Mouse (Mus musculus) cerebellum, adult 9-11 months (tissue): ENCODE measurements at regions not wholly inside any gene's neighbourhood (a gene's known extent, or its start where the extent isn't known, plus 50 kb on each side); places are given as distances from the start of the nearest gene placed in this dataset.

Source experiments
- DNase-seq: peaks from one replicate; pipeline ENCODE4 v3.0.0; 2022

DNA sequence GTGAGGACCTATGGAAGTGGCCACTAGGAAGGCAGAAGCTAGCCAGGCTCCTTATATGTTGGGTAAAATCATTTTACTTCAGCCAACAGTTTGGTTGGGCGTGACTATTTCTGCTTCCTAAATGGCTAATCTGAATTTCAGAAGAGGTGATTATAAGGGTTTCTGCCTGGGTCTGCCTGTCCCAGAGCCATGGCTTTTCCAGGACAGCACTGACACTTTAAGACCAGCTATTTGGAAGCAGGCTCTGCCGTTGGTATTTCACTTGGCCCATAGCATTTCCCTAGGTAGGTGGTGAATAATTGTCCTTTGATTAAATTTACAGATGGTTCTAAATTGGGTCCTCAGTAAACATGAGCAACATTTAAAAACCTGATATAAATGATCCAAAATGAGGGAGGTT is 240.3 kb downstream of the Plpp3 start:
- no peak for DNase-seq

DNA sequence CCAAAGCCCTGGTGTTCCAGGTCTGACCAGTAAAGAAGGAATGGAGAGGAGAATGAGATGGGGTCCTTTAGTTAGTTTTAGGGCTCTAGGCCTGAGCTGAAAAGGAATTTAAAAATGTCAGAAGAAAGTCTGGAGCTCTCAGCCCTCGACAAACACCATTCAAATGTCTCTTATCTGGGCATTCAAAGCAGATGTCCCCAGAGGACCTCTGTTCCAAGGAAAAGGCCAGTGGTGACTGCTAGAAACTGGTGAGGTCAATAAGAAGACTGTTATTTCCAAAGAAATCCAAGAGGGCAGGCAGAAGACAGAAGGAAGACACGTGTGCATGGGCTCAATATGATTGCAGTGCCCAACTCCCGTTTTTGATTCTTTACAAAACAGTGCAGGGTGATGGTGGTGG is 244.9 kb downstream of the Plpp3 start:
- no peak for DNase-seq

DNA sequence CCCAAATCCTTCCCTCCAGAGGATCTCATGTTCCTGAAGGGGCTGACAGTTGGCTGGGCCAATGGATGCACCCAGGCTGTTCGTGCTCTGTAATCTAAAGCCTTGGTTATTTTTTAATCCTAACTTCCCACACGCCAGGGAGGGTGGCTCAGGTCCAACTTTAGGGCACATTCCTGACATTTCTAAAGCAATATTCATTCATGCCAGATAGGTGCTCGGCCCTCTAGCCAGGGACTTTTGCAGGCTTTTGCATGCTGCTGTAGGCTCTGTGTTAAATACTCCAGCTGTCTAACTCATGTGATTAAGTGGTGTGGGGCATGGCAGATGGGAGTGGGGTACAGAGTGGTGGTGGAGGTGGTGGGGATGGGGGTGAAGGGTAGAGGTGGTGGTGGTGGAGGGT is 246.0 kb downstream of the Plpp3 start:
- DNase-seq = no peak

DNA sequence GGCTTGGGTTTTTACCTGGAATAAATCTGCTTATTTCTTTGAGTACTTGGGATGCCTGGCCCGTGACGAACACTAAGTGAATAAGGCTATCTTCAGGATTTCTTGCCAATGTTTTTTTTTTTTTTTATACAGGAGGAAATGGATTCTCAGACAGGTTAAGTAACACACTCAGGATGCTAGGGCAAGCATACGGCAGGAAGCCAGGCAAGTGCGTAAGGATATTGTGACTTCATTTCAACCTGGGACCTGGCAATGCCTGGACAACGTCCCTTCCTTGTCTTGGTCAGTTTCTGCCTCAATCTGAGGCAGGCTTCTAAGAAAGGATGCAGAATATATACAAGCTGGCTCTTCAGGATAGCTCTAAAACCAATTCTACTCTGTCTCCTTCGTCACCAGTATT is 246.5 kb downstream of the Plpp3 start:
- no peak for DNase-seq

DNA sequence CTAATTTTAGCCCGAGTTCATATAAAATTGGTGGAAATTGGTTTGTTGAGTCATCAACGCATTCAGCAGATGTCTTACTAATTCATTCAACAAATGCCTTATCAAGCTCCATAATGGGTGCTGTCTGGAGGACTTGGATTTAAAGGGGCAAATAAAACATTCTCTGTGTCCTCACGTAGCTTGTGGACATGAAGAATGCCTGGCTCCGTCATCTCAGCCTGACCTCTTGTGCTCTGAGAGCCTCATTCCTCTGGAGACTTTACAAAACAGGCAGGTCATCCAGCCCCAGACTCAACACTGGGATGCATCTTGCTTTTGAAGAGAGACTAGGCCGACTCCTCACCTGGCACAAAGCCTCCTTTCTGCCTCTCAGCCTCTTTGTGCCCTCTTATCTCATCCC is 248.6 kb downstream of the Plpp3 start:
- no peak for DNase-seq

DNA sequence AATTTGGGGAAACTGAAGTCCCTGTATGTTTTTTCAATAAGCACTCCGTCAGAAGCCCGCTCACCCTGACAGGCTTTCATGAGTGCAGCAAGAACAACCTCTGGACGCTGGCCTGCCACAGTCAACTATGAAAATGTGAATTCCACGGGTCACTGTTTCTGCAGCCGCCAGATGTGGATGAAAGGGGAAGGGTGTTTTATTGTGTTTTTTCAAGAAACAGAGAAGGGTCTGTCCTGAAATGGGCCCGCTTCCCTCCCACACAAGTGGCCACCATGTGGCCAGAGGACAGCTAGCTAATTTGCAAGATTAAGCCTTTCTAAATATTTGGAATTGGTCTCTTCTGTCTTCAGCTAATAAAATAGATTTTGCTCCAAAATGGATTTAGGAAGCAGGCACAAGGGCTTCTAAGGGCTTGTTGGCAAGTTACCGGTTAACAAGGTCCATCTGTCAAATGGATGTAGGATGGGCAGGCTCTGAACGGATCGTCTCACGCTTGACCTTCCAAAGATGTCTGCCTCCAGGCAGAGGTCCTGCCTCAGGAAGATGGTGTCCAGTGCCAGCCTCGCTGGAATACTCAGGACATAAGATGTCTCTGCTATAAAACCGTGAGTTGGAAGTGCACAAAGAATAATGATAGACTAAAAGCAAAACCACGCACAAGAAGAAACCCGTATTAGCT is 249.8 kb downstream of the Plpp3 start:
- no peak for DNase-seq

DNA sequence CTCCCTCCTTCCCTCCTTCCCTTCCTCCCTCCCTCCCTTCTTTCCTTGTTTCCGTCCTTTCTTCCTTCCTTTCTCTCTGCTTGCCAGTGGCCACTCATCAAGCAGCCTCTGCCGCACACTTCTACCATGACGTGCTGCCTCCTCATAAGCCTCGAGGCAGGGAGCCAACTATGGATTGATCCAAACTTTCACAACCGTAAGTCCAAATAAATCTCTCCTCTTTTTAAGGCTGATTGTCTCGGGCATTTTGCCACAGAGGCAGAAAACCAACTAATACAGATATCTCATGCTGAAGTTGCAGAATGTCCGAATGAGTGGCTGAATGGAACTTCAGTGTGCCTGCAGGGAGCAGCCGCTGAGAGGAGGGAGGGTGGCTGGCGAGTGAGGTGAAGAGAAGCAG is 251.7 kb downstream of the Plpp3 start:
- no peak for DNase-seq

DNA sequence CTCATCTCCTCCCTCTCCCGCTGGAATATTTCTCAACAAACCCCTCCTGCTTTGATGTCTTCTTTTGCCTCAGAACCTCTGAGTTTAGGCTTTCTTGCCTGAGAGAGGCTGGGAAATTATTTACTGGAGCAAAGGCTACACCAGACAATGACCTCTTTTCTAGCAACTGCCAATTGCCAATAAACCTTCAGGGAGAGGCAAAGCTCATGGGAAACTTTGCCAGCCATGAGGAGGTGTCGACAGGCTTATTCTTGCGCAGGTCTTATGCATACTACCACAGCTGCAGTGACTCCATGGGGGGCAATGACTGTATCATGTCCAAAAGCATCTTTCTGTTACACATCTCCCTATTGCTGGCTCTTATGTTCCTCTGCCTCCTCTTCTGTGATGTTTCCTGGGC is 260.0 kb downstream of the Plpp3 start:
- no peak for DNase-seq

DNA sequence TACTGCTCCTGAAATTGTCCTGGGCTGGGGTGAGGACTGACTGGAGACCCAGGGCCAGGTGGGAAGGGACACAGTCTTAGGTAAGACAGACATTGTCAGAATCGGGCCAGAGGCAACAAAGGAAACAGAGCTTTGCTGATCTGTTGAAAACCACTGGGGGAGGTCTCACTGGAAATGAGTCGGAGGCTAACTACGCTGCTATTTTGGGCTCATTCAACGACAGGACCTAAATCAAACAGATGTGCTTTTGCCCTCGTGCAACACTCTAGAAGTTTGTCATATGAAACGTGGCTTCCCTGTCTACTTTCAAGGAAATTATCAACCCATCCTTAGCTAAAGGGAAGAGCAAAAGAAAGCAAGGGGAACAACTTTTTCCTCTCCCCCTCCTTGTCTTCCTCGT is 265.3 kb downstream of the Plpp3 start:
- DNase-seq = no peak

DNA sequence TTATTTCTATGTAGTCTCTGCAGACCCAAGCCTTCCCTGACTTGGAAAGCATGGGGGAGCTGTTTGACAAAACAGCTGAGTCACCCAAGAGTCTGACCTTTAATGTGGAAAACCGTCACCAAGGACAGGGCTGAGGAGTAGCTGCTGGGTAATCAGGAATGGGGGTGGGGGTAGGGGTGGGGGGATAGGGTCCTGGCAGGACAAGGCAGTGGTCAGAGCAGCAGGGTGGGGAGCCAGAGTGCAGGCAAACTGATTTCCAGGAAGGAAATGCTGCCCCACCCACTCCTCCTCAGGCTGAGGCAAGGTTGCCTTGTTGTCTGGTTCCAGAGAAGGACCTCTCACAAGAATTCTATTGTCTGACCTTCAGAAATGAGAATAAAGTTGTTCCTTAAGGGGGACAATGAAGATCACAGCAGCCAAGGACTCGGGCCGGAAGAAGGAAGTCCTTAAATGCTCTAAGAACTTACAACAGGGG is 266.6 kb downstream of the Plpp3 start:
- no peak for DNase-seq

DNA sequence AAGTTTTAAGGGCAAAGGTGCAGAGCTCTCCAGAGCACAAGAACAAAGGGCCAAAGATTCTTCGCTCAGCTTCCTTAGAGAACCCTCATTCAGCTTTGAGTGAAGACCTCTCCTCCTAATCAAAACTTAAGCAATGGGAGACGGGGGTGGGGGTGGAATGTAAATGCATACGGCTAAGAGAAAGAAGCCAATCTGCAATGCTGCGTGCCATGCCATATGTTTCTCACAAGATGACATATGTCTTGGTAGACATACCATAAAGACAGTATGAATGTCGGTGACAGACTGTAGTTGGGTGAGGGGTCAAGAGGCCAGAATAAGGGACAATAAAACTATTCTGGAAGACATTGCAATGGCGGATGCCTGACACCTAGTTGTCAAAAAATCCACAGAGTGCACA is 267.9 kb downstream of the Plpp3 start:
- DNase-seq = no peak

DNA sequence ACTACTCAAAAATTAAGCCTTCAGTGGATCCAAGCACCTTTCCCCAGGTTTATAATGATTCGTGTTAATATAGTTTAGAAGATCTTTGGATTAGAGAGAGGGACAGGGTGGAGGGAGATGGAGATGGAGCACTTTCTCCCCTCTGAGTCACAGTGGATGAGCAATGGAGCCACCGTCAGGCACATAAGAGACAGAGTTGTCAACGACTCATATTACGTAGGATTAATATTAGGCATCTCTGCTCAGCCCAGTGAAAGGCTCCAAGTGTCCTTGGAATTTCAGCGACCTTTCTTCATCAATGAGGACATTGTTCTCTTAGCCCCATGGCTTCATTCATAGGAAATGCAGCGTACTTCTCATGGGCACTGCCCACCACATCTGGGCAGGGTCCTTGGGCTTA is 270.4 kb downstream of the Plpp3 start:
- DNase-seq = no peak

DNA sequence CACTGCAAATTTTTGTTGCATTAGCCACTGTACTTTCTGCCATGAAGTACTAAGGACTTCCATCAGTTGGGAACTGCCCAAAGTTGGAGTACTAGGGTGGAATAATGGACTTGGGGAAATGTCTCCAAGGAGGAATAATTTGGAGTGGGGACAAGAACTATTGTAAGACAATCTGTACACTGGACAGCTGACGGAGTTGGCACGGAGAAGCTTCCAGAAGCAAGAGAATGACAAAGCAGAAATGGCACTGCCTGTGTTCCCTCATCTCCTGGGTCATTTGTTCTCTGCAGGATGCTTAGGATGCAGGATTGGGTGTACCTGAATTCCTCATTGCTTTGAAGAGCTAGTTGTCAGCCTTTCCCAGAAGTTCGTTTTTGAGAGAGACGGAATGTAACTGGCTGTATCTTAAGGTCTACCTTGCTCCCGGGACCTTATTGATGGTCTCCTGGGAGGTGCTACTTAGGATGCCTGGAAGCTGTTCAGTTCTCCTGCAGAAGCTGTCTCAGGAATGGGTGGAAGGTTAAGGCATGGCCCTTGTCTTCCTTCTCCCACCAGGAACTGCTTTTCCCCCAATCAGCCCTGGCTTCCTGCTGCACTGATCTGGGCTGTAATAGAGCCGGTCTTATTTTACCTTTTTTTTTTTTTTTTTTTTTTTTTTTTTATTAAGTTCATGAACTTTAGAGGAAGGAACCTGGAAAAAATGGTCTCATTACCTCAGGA is 272.4 kb downstream of the Plpp3 start:
- no peak for DNase-seq

DNA sequence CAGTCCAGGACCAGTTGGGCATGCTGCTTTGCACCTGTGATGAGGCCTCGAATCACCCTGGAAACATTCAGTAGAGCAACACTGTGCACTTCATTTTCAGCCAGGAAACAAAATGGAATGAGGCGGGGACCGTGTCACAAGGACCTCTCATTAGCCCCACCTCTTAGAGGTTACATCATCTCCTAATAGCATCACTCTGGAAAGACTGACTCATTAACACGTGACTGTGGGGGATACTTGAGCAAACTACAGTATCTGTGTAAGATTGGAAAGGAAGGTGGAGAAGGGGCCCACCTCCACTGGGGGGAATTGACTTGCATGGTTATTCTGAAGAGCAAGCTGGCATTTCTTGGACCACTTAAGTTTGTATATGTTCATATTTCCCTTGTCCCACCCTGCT is 275.3 kb downstream of the Plpp3 start:
- no peak for DNase-seq

DNA sequence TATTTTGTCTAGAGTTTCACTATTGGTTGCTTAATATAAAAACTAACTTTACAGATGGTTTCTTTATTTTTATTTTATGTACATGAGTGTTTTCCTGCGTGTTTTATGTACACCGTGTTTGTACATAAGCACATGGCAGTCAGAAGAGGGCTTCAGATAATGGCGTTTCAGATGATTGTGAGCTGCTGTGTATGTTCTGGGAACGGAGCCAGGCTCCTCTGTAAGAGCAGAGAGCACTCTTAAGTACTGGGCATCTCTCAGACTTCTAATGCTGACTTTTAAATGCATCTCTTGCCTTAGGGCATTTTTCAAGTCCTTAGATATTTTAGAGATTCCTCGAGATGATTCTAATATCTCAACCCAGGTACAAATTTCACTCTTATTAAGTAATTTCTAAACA is 280.0 kb downstream of the Plpp3 start:
- DNase-seq = no peak

DNA sequence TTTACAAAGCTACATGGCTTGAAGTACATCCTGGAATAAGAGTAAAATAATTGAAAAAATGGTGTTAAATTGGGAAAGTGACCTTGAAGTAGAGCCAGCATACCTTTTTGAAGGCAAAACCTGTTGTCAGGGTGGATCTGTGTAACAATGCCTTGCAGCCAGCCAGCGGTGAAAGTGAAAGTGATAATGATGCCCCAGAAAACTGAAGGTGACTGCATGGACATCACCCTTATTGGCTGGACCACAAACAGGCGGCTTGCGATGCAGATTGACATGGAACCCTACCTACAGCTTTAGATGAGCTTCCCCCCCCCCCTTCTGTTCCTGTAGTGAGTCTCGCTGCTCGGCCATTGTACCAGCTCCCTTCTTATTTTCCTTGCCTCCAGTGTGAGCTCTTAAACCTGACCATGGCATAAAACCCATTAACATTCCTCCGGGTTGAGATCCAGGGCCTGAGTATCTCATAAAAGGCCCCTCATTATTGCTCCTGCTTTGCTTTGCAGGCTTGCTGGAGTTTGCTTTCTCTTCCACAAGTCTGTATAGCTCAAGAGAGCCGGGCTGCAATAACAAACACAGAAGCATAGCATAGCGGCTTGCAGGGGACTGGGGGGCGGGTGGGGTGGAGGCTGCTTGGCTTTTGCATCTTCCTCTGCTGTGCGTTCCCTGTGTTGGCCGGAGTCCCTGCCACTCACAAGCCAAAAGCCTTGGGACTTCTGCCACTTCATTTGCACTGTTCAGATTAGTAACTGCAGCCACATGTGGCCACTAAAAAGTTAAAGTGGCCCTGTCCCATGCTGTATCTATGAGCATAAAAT is 292.1 kb downstream of the Plpp3 start:
- DNase-seq = no peak

DNA sequence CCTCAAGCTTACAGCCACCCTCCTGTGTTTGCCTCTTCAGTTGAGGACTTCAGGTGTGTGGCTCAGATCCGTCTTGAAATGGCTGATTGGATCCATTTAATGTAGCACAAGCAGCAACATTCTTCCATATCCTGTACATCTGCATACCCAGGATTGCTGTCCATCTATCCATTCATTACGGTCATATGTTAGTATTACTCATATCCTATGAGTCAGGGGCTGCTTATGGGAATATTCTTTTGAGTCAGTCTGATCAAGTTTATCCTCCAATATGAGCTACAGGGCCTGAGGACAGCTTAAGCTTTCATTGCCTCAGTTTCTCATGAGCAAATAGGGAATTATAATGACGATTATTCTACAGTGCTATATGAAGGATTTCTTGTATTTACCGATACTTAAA is 293.7 kb downstream of the Plpp3 start:
- DNase-seq = no peak

DNA sequence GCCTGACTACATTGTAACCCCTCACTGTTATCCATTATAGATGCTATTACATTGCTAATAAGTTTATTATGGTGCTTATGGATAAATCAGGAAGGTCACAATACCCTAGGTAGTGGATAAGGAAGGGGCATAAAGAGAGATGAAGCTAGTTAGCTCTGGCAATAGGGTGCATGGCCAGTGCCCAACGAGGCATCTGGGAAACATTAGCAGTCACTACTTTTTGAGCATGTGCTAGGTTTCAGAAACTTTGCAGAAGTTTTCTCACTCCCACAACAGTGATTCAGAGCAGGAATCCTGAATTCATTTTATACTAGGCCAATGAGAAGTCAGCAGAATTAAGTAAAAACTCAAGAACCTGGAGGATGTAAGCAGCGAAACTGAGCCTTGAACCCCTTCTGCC is 294.7 kb downstream of the Plpp3 start:
- no peak for DNase-seq

DNA sequence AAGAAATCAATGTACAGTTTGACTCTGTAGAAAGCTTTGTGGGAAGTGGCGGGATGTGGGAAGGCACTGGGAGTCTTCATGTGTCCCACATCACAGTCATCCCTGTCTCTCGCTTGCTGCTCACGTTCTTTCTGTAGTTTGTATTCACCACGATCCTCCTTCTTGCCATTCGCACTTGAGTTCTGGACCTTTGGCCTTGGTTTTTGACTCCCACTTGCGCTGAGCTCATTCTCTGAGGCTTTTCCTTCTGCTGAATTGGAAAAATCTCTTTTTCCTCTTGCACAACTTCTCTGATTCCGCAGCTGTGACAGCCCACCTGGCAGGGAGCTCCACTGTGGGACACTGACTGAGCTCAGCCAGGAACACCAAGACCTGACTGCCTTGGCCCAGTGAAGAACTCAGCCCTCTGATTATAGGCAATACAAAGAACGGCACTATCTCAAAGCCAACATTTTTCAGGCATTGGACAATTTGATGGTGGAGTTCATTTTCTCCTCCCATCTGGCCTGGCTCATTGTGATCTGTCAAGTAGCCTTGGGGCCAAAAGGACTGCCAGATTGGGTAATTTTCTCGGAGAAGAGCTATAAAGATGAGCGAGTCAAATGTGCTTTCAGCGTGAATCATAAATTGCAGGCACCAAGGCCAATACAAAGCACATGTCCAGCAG is 299.9 kb downstream of the Plpp3 start:
- peak; percentile 22 for DNase-seq

DNA sequence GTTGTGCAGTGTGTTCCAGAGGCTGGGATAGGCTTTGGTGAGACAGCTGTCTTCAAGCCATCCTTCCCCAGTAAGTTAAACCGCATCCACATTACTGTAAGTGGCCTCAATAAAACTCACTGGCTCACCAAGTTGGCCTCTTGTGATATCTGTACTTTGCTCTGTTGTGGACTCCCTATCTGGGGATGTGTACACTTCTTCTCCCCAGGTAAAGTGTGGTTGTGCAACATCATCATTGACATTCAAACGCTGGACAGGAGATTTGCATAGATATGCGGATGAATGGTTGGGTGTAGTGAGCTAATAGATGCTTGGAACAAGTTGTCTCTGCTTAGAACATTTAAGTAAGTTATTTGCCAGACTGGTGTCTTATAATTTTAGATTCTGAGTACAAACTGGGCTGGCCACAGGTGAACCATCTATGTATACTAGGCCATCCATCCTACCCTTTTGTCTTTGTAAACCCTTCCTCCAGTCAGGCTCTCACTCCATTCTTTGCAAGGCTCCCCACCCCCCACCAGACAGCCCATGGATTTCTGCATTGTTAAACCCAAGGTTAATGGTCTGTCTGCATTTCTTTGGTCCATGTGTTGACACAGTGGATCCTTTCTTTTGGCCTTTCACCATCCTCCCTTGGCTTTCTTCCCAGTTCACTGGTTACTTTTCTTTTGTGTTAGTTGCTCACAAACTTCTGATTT is 303.0 kb downstream of the Plpp3 start:
- no peak for DNase-seq

DNA sequence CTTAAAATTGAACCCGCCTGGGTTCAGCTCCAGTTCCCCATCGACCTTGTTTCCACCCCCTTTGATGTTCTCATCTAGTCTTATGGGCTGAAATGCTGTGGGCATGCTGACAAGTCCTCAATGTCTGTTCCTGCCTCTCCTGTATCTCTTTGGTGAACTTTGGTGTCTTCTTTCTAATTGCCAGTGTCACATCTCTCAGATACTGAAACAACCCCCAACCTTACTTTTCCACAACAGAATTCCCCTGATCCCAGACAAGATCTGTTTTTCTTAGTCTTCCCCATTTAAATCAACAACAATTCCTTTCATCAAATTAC is 303.5 kb downstream of the Plpp3 start:
- no peak for DNase-seq

DNA sequence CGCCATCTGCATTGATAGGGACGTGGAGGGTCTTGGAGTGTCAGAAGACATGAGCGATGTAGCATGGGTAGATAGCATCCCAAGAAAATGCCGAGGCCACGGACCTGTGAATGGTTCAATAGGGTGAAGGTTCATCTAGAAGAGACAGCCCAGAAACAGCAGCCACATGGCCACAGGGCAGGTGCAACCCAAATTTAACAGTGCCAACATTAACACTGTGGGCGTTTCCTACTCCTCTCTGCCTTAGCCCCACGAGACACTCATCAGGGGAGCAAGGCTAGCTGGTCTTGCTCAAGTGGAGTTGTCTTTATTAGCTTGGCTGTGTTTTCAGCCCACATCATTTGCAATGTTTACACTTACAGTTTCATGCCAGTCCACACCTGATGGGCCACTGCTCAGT is 310.7 kb downstream of the Plpp3 start:
- DNase-seq = no peak

DNA sequence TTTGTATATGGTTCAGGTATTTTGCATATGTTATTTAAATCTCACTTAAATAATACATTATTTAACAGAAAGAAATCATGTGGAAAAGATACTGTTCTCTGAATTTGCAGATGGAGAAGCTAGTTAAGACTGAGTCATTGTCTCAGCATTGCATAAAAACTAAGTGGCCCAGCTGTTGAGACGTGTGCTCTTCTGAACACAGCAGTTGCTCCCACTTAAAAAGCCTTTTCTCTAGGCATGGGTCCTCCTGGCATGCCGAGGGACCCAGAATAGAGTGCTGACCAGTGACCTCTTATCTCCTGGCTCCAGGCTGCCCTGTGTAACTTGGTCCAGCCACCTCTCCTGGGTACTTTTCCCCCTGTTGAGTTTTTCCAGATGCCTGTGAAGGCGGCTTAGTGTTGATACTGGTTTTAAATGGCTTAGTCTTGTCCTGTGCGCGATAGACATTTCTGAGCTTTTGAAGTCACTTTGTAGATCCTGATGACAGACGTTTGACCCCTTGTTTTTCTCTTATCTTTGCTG is 312.2 kb downstream of the Plpp3 start:
- no peak for DNase-seq
